Mouse (Mus musculus) thymus, postnatal 4 days (tissue): ENCODE results near the gene Mylk.

ENCODE experiments used
- DNase-seq: peaks from one replicate; pipeline ENCODE4 v3.0.0; 2021

The Mylk gene

DNA sequence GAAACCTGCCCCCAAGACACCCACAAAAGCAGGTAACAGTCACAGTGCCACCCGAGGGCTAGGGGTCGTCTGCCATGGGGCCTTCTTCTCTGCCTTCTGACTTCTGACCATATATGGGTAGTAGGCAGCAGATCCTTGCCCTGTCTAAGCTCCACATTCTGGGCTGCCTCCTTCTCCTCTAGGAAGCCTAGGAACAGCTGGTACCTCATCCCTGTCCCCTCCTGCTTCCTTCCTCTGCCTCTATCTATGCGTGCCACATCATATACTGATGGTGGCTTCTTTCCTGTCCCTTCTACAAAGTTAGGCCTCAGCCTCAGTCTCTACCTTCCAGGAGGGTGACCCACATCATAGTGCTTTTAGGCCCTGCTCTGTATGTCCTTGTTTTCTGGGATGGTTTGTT, 207.8 kb downstream of the Mylk start:
- DNase-seq, result no peak

- no peak for DNase-seq
Measured at GRCm38 (mm10) chr16:34953501-34953900, 208.5 kb downstream of the Mylk start.

GRCm38 (mm10) chr16:34957487-34958230, 212.6 kb downstream of the Mylk start:
- no peak for DNase-seq

GRCm38 (mm10) chr16:34958667-34959066, 213.7 kb downstream of the Mylk start:
- DNase-seq, result no peak

DNA sequence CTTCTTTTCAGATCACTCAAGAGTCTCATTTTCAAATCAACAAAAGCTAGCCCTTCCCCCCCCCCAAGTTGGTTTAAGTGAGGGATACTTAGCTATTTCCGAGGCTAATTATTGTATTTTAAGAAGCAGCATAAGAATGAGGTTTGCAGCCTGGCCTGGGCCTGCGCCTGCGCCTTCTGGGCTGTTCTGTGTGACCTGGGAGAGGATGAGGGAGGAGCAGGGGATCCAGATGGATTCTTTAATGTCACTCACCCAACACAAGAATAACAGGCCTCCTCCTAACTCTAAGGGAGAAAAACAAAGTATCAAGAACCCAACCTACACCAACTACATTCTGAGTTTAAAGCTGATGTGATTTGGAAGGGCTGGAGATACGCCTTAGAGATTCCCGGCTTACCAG, 214.3 kb downstream of the Mylk start:
- no peak for DNase-seq

GRCm38 (mm10) chr16:34960243-34960642, 215.2 kb downstream of the Mylk start:
- DNase-seq, result no peak

DNA sequence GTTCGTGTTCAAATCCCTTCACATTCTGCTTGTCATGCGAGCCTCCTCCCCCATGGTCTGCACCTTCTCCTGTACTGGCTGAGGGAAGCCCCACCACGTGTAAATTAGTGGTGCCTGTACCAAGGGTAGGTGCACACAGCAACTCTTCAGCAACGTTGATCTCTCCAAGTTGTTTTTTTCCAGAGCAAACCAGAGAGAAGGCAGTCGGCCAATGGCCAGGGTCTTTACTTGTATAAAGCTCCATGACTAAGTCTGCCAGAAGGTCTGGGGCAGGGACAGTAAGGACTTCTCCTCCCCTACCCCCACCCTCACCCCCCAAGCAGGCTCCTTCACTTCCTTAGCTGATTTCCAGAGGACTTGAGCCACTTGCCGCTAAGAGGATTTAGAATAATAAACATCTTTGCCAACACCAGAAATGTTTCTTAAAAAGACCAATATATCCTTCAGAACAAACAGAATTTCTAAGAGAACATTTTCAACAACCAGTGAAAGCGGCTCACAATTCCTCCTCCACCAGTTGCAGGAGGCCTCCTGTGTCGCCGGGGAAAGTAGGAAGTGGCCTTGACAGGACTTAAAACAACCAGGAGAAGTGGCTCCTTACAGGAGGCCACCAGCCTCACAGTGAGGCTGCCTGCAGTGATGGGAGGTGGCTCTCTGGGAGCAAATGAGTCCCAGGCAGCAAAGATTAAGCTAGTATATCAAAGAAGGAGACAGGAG, 216.0 kb downstream of the Mylk start:
- DNase-seq, result no peak

GRCm38 (mm10) chr16:34962322-34962721, 217.3 kb downstream of the Mylk start:
- DNase-seq, result no peak

DNA sequence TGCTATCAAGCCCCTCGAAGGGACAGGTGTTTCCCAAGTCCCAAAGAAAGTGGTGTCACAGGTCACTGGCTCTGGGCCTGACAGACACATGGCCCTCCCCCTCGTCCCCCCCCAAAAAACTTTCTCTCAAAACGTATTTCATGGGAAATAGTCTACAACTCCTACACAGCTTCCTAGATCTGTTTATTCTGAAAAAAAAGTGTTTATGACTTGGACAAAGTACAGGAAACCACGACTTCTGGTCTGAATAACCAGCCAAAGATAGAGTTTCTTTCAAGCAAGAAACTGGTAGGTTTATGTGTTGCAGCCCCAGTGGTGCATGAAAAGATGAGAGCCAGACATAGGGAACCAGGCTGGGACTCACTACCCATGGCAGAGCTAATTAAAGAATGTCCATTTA, 218.0 kb downstream of the Mylk start:
- DNase-seq, result no peak

DNA sequence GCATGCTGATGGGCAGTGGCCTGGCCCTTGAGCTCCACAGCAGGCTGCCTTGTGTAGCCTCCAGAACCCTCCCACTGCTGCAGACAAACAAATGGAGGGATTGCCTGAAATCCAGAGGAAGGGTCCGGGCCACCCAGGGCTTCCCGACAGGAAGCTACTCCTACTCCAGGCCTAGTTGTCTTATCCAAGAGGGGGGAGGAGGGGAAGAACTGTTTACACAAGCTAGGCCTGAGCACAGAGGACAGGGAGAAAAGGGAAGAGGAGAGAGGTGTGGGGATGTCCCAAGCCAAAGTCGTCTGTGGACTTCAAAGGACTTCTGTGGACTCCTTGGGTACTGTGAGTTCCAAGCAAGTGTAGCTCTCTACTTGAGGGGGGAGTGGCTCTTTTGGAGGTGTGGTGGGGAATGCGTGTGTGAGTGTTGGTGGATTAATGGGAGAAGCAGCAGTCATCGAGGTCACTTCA, 221.6 kb downstream of the Mylk start:
- DNase-seq, result no peak

DNA sequence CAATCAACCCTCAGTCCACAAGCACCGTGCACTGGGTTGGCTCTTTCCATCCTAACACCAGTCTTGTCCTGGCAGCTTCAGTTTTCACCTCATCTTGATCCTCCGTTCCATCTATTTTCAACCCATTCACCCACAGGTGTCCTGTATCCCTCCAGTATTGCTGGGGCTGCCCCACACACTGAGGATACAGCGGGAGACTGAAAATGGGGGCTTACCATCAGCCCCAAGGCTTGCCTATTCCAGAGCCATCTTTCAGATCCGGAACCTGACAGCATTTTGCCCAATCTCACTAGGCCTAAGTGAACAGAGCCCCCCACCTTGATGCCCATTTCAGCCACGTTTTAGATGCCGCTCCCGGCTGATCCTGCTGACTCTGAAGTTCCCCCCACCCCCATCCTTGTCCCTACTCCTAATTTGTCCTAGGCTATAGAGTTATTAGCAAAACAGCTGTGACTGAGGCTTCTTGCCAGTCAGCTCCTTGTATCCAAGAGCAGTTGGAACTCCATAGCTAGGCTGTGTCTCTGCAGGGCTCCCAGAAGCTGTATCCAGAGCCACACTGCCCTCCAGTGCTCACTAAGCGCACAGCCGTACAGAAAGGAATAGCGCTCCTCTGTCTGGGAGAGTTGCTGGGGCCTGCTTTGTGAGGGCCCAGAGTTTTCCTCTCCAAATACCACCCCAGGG, 222.2 kb downstream of the Mylk start:
- DNase-seq, result peak; percentile 17

DNA sequence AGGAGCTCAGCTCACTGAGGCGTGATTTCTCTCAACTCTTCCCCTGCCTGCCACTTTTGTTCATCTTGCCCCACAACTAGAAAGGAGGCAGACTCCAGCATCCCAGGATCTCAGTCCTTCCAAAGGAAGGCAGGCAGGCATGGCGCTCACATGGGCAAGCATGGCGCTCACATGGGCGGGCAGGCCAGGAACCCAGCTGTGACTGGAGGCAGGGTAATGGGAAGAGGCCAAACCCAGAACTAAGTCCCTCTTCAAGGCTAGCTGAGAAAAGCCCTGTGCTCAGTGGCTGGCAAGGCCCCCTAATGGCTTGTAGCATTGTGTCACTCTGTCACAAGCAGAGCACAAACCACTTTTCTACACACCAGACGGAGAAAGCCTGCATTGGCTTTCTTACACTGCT, 223.2 kb downstream of the Mylk start:
- no peak for DNase-seq

DNA sequence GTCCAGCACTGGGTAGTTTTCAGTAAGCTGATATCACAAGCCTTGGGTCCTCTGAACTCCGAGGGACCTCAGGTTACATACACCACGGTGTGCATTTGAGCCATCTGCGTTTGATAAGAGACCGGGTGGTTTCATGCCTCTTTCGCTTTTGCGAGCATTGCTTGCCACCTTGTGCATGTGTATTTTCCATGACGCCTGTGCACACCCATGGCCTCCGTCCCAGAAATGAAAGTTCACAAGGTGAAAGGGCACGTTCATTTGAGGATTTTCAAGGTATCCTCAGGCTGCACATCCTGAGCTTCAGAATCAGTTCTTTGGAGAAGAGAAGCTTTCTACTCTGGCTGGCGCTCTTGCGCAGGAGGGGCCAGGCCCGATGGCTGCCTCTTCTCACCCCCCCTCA, 227.5 kb downstream of the Mylk start:
- DNase-seq, result no peak

DNA sequence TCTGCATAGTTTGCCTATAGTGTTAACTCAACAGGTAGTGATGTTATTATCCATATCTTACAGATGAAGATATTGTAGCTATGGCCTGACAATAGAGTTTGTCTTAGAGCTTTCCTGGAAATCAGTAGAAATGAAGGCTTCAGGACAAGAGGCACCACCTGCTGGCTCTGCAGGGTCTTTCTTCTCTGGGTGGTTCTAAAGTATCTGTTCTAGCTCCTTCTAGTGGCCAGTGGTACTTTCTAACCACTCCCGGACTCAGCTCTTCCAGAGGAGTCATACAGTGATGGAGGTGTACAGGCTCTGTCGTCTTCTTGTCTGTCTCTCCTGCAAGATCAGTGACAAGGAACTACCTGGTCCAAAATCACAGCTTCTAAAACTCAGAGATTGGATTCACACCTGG, 230.5 kb downstream of the Mylk start:
- DNase-seq, result no peak

DNA sequence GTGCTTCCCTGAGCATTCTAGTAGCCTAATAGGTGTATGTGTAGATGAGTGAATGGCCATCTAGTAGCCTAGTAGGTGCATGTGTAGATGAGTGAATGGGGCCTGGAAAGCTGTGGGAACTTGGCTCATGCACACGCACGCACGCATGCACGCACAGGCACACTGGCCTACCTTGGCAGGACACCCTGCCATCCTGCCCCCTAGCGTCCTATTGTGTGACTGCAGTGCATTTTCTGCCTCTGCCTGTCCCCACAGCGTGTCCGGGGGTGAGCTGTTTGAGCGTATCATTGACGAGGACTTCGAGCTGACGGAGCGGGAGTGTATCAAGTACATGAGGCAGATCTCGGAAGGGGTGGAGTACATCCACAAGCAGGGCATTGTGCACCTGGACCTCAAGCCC, 231.6 kb downstream of the Mylk start:
- DNase-seq, result peak; percentile 51

DNA sequence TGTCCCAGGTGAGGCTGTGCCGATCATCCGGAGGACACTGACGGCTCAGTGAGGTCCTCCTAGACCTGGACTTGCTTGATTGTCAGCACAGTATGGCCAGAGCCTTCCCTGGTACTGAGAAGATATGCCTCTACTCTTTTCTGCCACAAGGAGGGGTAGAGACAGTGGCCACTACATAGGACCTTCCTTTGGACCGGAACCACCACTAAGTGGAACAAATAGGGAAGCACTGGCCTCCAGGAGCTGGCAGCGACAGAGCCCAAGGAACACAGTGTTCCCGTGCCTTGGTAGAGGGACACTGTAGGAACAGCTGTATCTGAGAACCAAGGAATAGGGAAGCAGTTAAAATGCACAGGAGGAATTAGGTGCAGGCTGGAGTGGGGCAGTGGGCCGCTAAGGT, 233.0 kb downstream of the Mylk start:
- no peak for DNase-seq

GRCm38 (mm10) chr16:34981009-34981408, 236.0 kb downstream of the Mylk start:
- no peak for DNase-seq

DNA sequence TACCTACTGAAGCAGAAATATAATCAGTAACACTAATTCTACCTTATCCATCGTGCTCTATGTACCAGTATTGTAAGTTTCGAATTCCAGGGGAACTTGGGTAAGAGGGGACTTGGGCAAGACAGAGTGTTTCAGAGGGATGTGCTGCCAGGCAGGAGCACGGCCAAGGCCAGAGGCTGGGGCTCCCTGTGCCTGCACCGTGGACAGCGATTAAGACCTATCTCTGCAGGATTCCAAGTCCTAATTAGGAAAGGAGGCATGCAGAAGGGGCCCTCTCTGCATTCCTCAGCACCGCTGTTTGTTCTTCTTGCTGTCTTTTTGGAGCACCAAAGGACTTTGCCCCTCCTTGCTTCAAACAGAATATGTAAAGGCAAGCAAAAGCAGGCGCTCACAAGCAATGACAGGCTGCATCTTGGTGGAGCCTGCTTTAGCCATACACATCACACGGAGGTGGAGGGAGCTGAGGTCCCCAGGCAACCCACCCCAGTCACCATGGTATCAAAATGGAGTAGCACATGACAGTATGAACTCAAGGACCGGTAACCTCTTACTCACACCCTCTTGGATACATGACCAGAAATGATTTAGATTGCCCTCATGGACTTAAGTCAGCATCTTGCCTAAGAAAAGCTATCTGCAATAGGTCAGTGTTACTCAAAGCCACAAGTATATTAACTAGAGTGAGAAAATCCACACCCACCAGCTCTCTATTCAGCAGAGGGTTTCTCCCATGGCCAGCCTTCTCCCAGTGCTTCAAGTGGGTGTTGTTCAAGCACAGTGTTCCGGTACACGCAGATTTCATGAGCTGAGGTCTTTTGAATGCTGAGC, 239.4 kb downstream of the Mylk start:
- no peak for DNase-seq

DNA sequence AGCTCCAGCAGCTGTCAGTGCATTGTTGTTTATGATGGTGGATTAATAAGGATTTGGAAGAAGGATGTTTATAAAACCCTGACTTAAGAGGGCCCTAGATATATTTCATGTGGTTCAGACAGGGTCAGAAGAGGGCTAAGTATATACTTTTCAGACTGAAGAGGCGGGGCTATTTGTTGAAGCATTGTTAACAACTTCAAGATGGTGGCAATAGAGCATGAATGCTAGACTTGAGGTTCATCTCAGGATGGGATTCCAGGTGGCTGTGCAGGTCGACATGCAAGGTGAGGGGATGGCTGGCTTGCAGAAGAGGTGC, 240.0 kb downstream of the Mylk start:
- no peak for DNase-seq

DNA sequence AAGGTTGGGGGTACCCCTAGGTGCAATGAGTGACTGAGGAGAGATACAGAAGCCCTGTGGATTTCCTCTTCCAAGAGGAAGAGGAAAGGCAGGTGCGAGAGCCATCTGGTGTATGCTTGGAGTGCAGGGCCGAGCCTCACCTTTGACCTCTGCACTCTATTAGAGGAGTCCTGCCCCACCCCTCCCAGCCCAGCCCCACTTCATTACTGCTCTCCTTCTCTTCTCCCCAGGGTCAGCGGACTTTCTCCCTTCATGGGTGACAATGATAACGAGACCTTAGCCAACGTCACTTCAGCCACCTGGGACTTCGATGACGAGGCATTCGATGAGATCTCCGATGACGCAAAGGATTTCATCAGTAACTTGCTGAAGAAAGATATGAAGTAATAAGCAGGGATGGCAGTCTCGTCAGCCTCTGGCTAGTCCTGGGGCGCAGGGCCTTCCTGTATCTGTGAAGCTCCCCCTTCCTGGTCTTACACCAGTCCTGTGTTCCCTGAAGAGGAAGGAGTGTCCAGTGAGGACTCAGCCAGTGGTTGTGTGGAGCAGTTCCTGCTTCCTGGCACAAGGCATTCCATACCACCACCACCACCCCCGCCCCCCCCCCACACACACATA, 241.3 kb downstream of the Mylk start:
- DNase-seq, result no peak

- no peak for DNase-seq
Measured at GRCm38 (mm10) chr16:34991365-34991764, 246.4 kb downstream of the Mylk start.

DNA sequence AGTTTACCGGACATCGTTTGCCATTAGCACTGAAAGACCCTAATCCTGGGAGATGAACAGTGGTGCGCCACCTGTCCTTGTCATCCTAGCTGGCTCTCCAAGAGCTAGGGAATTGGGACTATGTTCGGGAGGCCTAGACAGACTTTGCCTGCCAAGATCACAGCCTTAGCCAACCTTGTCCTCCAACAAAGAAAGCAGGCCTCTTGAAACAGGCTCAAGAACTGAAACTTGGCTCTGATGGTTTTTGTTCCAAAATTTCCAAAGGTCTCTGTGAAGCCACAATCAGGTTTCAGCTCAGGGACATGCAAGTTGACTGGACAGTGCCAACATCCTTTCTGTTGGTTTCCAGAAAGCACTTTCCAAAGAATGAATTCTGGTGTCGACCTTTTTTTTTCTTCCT, 247.8 kb downstream of the Mylk start:
- no peak for DNase-seq
